Mouse (Mus musculus): ENCODE data around the gene Cyb5r2.

DNA sequence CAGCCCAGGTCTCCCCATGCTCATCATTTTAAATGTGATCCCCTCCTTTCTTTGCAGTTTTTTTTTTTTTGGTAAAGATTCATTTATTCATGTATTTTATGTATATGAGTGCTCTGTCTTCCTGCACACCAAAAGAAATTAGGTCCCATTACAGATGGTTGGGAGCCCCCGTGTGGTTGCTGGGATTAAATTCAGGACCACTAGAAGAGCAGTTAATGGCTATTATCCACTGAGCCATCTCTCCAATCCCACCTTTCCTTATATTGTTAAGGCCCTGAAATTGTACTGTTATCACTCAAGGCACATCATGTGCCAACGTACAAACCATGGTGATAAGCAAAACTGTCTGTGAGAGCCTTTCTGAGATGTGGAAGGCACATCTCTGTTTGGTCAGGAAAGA is 19.1 kb downstream of the Cyb5r2 start:
- TF ChIP-seq CTCF (IDR thresholded peaks at IDR 0.05; ENCODE audit: low read depth) (no peak), EP300 (IDR thresholded peaks at IDR 0.05; ENCODE audit: low read depth) (no peak)

Data from liver, embryonic 14.5 days (tissue).